Mouse (Mus musculus) layer of hippocampus, postnatal 36 days (tissue): ENCODE data around the gene Prdx2. TPM values are rescaled to one million over a fixed set of nuclear protein-coding genes. Genes with fewer than 3 reads are reported as not detected.
A peak's percentile ranks its signal among the peaks of the same experiment; 100 is the strongest.

Source experiments
- DNase-seq, 2 experiments: peaks; one replicate each; pipeline ENCODE4 v3.0.0; 2022
- total RNA-seq, 2 experiments: library from RNA; stranded (reverse); gene quantifications; 2 replicates each; pipeline ENCODE4 v1.2.3; 2021

The Prdx2 gene
- 100 to 1,000 TPM; 338 to 356 TPM for total RNA-seq

DNA sequence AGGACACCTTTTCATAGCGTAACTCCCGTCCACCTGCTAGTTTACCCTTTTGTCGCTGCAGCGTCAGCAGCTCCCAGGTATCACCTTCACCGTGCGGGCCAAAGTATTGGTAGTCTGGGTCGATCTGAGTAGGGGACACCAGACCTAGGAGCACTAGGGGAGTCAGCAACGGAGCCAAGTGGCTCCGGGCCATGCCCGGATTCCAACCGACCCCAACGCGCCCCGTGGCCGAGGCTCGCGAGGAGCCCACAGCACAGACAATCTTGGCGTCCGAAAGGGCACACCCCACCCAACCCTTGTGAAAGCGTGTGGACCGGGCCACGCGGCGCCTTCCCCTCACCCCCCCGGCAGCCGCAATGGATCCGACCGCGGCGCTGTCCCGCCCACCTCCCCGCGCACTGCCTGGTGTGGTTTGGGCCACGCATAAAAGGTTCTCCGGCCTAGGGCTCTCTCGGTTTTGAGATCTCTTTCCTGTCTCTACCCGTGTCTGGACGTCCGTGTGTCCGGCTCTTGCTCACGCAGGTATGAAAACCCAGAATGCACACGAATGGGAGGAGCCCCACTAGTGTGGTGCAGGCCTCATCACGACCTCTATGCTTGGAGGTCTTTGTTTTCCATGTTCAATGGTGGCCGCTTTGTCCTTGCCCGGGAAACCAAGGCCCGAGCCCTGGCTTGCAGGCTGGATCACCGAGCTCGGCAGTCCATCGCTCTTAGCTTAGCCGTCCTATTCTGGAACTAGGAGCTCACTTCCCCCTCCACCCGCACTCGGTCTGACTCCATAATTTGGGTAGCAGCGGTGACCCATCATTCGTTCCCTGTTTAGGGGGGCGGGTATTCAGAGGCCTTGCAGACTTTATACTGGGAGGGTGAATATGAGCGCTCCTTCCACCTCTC is at the start of gene Prdx2, which contains the start of the genes Gm49661 and Rnaseh2a:
Gene Prdx2, plus strand, starts transcription at position 347 of the 894 bp plus-strand sequence.
Gene Gm49661, minus strand, starts transcription at position 193 of the 894 bp plus-strand sequence.
Gene Rnaseh2a, minus strand, starts transcription at position 527 of the 894 bp plus-strand sequence.
- DNase-seq = peak in 1 of 2 experiments; percentile 69

DNA sequence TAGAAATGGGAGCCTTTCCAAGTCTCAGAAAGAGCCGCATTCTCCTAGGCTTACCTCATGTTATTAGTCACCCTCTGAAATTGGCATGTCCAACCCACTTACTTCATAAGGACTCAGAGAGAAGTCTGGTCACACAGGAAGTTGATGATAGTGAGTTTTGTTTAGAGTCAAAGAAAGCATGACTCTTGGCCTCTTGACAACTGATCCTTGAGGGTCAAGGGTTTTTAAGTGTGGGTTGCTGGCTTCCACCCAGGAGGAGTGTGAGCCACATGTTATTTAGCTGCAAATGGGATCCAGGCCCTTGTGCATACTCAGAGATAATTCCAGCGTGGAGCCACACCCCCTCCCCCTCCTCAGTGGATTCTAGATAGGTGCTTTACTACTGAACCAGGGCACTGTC is 47.8 kb upstream of the Prdx2 start:
- no peak for DNase-seq

DNA sequence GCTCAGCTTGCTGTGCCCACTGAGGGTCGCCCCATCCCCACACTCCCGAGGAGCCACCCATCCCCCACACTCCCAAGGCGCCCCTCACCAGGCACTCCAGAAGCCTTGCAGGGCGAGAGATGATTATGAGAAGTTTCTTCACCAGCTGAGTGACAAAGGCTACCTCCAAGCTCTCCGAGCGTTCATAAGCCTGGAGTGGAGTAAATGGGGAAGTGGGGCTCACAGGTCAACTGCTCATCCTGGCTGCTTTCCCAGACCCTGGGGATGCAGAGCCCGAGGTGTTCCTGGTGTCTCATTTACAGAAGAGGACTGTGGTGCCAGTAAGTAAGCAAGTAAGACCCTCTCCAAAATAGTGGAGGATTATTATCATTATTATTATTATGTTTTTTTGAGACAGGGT is 43.8 kb upstream of the Prdx2 start:
- DNase-seq = no peak

DNA sequence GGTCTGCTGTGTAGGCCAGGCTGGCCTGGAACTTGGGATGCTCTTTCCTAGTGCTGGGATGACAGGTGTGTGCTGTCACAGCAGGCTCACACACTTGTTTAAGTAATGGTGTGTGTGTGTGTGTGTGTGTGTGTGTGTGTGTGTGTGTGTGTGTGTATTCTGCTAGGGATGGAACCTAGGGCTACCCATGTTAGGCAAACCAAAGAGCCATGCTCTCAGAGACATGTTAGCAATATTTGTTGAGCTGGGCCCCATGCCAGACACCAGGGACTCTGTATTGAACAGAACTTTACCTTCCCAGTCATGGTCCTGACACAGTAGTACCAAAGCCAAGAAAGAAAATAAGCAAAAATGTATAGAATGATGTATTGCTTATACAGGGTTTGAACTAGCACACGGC is 41.9 kb upstream of the Prdx2 start:
- DNase-seq = no peak

DNA sequence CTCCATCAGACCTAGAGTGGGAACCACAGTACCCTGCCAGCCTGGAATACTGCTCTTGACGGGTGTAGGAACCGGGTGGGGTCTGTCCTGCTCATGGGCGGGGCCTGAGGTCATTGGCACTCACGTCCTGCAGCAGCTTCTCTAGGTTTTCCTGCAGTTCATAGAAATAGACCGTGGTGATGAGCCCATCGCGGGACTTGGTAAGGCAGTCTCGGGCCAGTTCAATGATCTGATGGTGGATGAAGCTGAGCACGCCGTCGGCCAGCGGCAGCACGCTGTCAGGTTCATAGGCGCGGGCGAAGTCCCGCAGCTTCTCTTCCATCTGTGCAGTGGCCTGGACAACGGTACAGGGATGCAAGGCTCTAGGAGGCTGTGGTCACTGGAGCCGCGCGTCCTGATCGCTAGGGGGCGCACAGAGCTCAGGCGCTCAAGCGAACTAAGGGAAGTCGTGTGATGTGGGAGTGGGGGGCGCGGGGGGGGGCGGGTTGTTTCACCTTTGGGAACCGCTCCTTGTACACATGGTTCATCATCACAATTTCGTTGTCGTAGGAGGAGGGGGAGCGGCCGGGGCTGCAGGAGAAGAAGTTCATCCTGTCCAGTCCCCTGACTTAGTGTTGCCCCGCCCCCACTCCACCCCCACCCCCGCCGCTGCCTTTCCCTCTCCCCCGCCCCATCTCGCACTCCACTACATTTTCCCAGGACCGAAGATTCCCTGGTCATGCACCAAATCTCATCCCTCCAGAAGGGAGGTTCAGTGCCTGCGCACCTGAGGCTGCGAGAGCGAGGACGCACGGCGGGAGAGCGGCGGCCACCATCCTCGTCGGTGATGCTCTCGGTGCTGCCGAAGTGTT is 40.7 kb upstream of the Prdx2 start:
- DNase-seq = peak in 1 of 2 experiments; percentile 57

DNA sequence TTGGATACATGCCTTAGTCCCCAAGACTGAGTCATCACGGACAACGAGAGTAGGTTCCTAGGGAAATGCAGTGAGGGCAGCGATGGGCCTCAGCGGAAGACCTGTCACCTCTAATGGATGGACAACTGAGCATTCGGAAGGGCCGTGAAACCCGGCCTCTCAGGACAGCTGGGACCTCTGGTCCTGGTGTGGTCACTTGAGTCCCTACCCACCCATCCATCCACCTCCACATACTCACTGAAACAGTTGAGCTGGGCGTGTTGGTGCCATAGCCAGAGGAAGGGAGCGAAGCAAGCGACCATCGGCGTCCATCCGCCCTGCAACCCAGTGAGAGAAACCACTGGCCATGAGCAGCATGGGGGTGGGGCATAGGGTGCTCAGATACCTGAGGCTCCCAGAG is 38.8 kb upstream of the Prdx2 start:
- no peak for DNase-seq

DNA sequence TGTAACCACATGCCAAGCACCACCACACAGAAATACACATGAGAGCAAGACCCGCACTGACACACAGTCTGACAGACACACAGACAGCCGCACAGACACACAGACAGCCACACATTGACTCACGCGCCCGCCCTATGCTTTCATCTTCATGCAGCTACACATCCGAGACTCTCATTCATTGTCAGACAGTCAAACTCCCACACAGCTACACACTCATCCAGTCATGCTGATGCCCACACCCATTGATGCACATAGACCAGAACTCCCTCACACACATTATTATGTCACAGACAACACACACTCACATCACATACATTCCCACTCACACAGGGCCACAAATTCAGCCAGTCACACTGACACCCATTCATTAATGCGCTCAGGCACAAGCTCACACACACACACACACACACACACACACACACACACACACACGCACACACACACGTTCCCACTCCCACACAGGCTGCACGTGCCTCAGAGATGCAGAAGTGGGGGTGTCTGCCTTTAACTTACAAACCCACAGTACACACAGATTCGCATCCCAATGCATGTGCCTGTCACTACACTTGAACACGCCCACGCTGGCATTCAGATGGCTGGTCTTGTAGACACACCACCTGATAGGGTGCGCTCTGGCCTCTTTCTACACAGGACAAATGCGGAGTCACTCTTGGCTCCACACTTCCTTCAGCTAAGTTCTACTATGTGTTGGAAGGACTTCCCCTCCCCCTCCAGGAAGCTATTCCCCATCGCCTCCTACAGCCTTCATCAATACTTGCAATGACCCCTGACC is 35.4 kb upstream of the Prdx2 start:
- no peak for DNase-seq

DNA sequence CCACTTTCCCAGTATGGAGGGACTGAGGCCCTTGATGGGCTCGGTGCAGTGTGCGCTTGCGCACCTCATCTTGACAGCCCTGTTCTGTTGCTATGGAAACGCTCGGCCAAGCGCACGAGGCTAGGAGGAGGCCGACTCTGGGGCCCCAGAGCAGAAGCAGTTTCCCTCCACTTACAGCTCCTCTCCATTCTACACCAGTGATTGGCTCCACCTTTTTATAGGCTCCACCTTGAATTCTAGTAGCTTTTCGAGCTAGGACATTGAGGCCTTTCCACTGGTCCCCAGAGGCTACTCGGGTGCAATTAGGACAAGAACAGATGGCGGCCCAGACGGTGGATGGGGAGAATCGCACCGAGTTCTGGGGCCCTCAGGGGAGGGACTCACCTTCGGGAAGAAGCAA is 34.5 kb upstream of the Prdx2 start:
- no peak for DNase-seq

DNA sequence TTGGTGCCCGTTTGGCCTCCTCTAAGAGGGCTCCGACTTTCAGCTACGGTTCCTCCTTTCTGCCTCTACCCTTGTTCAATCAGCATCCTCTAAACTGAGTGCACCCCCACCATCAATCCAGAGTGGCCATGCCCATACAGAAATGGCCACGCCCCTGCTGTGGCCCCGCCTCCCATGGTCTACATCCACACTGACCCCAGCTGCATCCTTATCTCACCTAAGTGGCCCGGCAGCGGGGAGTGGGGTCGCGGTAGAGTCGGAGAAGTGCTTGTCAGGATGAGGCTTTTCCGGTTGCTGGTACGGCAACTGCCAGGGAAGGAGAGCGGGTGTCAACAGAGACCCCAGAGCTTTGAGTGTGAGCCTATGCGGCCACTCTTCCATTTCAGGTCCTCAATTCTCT is 33.9 kb upstream of the Prdx2 start:
- no peak for DNase-seq

DNA sequence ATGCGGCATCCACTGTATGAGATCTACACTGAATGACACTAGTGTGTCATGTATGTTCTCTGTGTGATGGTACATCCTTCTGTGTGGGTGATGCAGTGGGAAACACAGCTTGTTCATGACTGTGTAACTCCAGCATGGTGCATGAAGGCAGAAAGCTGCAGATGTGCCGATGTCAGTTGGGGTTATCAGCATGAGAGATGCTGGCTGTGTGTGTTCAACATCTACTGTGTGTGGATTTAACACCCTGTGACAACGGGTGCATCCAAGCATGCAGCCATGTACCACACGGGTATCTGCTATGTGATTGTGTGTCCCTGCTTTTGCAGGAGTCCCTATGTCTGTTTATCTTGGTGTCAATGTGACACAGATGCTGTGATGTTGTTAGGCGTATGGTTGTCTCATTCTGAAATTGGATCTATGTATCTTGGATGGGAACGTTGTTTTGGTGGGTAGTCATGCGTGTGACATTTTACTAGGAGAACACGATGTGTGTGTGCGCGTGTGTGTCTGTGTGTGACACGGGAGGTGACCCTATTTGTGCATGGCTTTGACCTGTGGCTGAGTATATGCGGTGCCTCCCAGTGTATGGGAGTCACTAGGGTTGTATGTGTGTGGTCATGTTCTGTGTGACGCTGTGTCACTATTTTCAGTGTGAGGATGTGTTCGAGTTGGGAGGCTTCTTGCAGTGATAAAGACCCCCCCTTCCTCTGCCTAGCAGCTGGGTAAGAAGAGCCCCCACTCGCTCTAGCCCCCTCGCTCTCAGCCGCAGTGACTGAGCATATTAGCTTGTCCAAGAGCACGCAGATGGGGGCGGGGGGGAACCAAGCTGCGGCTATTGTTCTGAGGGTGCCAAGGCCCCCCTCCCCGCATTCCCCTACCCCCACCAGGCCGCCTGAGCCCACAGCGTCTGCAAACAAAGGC is 33.1 kb upstream of the Prdx2 start:
- DNase-seq = no peak

DNA sequence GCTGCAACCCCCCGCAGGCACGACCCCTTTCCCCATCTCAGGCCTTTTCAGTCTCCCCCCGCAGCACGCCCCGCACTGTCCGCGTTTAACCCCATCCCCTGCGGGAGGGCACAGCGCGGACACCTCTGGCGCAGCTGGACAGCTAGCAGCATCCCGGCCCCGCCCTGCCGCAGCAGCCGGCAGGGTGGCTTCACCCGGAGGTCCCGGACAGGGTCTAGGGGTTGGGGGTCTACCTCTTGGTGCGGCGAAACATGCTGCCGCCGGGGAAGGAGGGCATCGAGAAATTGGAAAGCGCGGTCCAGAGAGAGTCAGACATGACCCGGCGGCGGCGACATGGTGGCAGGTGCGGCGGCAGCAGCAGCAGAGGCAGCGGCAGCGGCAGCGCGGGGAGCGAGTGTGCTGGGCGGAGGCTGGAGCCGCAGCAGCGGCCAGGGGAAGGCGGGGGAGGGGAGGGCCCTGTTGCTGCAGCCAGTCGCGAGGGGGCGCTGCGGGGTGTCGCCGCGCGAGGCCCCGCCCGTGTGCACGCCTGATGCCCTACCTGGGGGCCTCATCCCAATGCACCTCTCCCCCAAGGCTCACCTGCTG is 32.3 kb upstream of the Prdx2 start, which contains the start of gene Mast1:
Gene Mast1, minus strand, starts transcription at position 398 of the 585 bp plus-strand sequence.
- peak; percentile 68 to 72 for DNase-seq

DNA sequence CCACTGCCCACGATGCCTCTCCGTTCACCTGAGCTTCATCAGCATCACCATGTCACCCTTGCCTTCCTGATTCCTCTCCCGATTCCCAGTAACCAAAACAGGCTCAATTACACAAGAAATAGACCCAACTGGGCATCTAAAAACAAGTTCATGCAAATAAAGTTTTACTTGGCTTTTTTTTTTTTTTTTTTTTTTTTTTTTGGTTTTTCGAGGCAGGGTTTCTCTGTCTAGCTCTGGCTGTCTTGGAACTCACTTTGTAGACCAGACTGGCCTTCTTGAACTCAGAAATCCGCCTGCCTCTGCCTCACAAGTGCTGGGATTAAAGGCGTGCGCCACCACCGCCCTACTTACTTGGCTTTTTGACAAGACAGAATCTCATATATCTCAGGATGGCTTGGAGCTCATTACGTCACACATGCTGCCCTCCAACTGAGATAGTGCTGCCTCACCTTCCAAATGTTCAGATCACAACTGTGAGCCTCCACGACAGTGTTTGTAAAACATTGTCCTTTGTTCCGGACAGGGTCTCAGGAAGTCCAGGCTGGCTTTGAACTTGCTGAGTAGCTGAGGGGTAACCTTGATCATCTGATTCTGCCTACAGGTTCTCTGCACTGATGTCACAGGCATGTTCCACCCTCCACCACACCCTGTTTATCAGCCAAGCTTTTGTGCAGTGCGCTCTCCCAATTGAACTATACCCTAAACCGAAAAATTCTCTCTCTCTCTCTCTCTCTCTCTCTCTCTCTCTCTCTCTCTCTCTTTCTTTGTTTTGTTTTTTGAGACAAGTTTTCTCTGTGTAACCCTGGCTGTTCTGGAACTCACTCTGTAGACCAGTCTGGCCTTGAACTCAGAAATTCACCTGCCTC is 31.5 kb upstream of the Prdx2 start:
- DNase-seq = no peak

DNA sequence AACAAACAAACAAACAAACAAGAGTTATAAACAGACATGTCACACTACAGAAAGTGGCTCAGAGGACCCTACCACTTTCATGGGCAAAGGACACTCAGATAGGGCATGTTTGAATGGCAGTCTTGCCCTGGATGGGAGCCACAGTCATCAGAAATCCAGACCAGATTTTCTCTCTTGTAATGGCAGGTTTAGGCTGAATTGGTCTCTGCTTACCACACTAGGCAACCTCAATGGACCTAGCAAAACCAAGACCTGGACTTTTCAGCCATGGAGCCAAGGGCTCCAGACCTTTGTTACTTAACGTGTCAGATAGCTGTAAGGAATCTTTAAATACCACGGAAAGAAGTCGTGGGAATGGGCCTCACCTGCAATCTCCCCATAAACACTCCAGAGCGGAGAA is 25.7 kb upstream of the Prdx2 start:
- DNase-seq = no peak

DNA sequence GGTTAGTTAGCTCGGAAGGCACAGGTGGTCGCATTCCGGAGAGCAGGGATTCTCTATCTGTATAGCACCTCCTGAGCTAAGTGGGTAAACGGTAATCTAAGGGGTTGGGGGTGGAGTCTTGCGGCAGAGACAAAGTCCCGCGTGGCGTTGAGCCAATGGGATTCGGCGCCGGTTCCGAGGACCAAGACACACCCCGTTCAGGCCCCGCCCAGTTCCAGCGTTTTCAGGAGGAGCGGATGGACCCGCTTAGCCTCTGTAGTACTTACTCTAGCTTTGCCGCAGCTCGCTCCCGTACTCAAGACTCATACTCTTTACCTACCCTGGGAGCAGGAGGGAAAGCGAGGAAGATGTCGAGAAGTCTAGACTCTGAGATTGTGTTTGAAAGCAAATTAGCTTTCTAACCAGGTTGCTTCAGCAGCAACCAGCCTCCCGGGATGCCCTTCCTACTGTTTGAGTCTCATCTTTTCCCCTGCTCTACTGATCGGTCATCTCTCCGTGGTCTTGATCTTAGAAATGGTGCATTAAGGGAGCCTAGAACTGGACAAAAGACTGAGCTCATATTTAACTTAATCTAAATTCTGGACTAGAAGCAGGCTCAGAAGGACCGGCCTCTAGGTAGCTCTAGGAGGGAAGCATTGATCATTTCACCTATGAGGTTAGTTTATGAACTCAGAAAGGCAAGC is 24.8 kb upstream of the Prdx2 start:
- peak; percentile 46 to 48 for DNase-seq

DNA sequence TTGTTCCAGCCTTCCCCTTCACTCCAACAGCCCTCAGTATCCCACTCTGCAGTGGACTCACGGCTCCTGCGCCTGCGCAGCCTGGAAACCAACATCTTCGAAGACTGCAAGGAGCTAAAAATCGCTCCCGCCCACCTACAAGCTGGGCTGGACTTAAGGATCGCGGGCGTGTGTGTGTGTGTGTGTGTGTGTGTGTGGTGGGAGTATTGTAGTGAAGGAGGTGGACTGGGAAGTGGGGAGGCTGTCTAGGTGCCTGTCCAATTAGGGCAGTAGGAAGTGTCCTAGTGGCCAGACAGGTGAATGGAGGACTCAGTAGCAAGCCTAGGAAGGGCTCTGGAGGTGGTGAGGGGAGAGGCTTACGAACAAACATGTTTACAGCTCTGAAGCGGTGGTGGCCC is 24.2 kb upstream of the Prdx2 start:
- peak; percentile 38 to 54 for DNase-seq

DNA sequence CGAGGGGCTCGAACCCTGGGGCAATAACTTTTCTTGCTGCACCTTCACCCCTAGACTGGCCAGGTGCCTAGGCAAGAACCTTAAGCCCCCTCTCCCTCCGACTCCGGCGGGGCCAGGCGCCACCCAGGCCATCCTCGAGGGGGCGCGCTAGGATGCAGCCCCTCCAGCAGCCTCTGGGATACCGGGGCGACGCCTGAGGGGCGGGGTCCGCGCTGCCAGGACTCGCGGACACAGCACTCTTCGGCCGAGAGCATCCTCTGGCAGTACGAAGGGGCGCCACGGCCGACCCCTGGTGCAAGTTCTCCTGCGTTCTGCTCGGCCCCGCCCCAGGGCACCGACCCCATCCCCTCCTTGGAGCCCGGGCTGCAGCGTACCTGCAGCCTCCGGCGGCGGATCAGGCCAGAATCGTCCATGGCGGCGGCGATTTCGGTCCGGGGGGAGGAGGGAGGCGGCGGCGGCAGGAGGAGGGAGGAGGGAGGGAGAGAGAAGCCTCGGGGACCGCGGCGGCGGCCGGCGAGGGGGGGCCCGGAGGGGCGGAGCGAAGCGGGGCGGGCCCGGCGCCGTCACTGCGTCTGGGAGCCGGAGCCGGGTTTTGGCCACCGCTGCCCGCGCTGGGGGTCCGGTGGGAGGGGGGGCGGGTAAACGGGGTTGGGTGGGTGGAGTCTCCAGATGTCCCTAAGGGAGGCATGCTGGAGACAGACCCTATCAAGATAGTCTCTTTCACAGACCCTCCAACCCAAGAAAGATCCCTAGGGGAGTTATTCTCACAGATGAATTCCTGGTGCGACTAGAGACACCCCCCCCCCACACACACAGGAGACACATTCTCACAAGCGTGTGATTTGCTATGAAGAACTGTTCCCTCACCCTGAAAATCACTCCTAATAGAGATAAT is 23.5 kb upstream of the Prdx2 start:
- peak in 1 of 2 experiments; percentile 21 for DNase-seq

DNA sequence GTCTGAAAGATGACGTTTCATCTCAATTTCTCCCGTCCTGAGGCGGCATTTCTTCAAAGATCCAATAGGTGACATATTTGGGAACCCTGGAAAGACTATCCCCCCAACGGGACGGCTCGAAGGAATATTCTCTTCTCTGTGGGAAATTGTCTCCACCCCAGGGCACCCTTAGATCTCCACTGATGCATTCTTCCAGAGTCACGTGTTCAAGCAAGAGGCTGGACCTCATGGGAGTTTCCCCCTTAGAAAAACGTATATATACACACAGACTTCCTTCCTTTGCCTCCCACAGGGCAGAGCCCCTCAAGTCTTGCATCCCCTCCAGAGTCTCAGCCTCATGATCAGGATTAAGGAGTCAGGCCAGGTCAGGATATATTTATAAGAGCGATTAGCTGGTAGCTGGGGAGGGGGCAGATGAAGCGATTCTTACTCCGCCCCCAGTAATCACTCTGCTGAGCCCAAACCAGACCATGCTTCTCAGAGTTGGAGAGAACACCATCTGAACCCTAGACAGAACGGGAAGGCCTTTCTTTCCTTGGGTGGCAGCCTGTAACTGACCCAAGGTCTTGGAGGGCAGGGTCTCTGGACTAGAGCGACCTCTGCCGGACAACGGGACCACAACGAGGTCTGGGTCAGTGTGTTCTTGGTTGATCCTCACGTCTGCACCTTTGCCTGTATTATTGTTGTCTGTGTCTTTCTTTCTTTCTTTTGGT is 22.7 kb upstream of the Prdx2 start, which contains the start of gene Rtbdn:
Gene Rtbdn, plus strand, starts transcription at position 464 of the 713 bp plus-strand sequence.
- DNase-seq = no peak
